Mouse (Mus musculus): ENCODE results near the gene Xlr4b. TPM values are rescaled to one million over a fixed set of nuclear protein-coding genes. Genes with fewer than 3 reads are reported as not detected.
"Not testable (repeated sequence)": the region's sequence is repeated elsewhere in the genome, so short reads cannot be mapped to it uniquely, and the experiment has no call there.

The Xlr4b gene
- 0.46 and 0.55 TPM in 2 replicates for polyA plus RNA-seq (2015; fragmentation: Nextera tagmentation; extraction: Ambion mirVana)

GRCm38 (mm10) chrX:73213819-73214564 is at the start of gene Xlr4b:
Gene Xlr4b, plus strand, starts transcription at chrX:73214333.
- not testable (repeated sequence) for H3K9me3 ChIP-seq (ENCODE audit: control insufficient read depth, low read length); ATAC-seq; H3K27ac ChIP-seq (ENCODE audit: low read length); H3K36me3 ChIP-seq (ENCODE audit: control insufficient read depth, insufficient read depth); H3K4me2 ChIP-seq (ENCODE audit: low read length); H3K9ac ChIP-seq (replicated peaks; ENCODE audit: low read depth, low read length); H3K4me1 ChIP-seq (replicated peaks; ENCODE audit: control insufficient read depth, insufficient read depth, low read length); H3K4me3 ChIP-seq (replicated peaks; ENCODE audit: low read length); H3K27me3 ChIP-seq (replicated peaks; ENCODE audit: control insufficient read depth, insufficient read depth, low read length)
- 85% methylated on average over 11 of the region's 19 CpGs for WGBS

DNA sequence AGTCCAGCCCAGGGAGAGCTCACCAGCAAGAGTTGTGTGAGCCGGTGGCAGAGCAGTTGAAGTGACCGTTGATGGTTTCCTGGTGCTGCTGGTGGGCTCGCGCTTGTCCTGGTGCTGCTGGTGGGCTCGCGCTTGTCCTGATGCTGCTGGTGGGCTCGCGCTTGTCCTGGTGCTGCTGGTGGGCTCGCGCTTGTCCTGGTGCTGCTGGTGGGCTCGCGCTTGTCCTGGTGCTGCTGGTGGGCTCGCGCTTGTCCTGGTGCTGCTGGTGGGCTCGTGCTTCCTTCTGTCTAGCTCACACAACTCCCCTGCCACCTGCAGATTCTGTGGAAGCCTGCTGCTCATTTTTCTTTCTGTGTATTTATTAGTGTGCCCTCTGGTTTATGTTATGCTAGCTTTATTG is 37.2 kb upstream of the Xlr4b start, which contains the start of gene Spin2d:
Gene Spin2d, minus strand, starts transcription at position 101 of the 400 bp plus-strand sequence.
- not testable (repeated sequence) for H3K9me3 ChIP-seq (ENCODE audit: control insufficient read depth, low read length); H3K9ac ChIP-seq (replicated peaks; ENCODE audit: low read depth, low read length); H3K4me2 ChIP-seq (ENCODE audit: low read length); H3K27ac ChIP-seq (ENCODE audit: low read length); ATAC-seq; H3K4me1 ChIP-seq (replicated peaks; ENCODE audit: control insufficient read depth, insufficient read depth, low read length); H3K27me3 ChIP-seq (replicated peaks; ENCODE audit: control insufficient read depth, insufficient read depth, low read length); H3K4me3 ChIP-seq (replicated peaks; ENCODE audit: low read length); H3K36me3 ChIP-seq (ENCODE audit: control insufficient read depth, insufficient read depth)
- 79% methylated on average over 6 of the region's 15 CpGs for WGBS

DNA sequence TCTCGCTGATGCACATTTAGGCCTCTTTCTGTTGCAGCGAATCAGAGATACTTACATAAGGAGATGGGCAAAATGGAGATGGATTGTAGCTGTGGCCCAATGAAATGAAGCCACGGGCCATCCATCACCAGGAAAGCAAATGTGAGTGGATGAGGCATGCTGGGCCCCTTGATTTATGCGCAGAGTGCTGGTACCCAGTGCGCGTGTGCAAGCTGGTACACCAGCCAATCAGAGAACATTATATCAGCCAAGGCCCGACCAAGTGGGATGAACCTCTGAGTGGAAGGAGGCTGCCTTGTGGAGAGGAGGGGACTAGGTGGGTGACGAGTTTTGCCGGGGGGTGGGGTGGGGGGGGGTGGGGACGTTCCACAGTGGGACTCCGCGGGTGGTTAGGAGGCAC is 22.2 kb upstream of the Xlr4b start, which contains the start of gene Xlr3b:
Gene Xlr3b, plus strand, starts transcription at position 274 of the 400 bp plus-strand sequence.
- not testable (repeated sequence) for H3K36me3 ChIP-seq (ENCODE audit: control insufficient read depth, insufficient read depth); H3K27me3 ChIP-seq (replicated peaks; ENCODE audit: control insufficient read depth, insufficient read depth, low read length); H3K4me2 ChIP-seq (ENCODE audit: low read length); H3K4me1 ChIP-seq (replicated peaks; ENCODE audit: control insufficient read depth, insufficient read depth, low read length); H3K4me3 ChIP-seq (replicated peaks; ENCODE audit: low read length); H3K9ac ChIP-seq (replicated peaks; ENCODE audit: low read depth, low read length); H3K9me3 ChIP-seq (ENCODE audit: control insufficient read depth, low read length); H3K27ac ChIP-seq (ENCODE audit: low read length)
- peak; percentile 54; the same call in 1 of the 2 replicates for ATAC-seq
- 77% methylated on average over 9 of the region's 12 CpGs for WGBS

- H3K36me3 ChIP-seq (ENCODE audit: control insufficient read depth, insufficient read depth), result no peaks in the 10 kb centered on the region
- no peak overlapping the region for H3K9ac ChIP-seq (replicated peaks; ENCODE audit: low read depth, low read length)
- no peaks in the 10 kb centered on the region for H3K27me3 ChIP-seq (replicated peaks; ENCODE audit: control insufficient read depth, insufficient read depth, low read length)
- no peak overlapping the region for H3K27ac ChIP-seq (ENCODE audit: low read length)
- no peaks in the 10 kb centered on the region for H3K4me1 ChIP-seq (replicated peaks; ENCODE audit: control insufficient read depth, insufficient read depth, low read length)
- no peak overlapping the region for H3K4me2 ChIP-seq (ENCODE audit: low read length)
- H3K4me3 ChIP-seq (replicated peaks; ENCODE audit: low read length), result no peak overlapping the region
- WGBS, result 54% methylated on average over 1 of the region's 1 CpGs
- H3K9me3 ChIP-seq (ENCODE audit: control insufficient read depth, low read length), result no peaks in the 10 kb centered on the region
- no peak for ATAC-seq
Measured at GRCm38 (mm10) chrX:73225365-73225764, 11.2 kb downstream of the Xlr4b start.

- no peaks in the 10 kb centered on the region for H3K9me3 ChIP-seq (ENCODE audit: control insufficient read depth, low read length)
- H3K27me3 ChIP-seq (replicated peaks; ENCODE audit: control insufficient read depth, insufficient read depth, low read length), result no peaks in the 10 kb centered on the region
- ATAC-seq, result peak; percentile 95
- H3K4me1 ChIP-seq (replicated peaks; ENCODE audit: control insufficient read depth, insufficient read depth, low read length), result peaks cover 3% of the 10 kb centered on the region; the same call in 1 of the 2 replicates
- 20% methylated on average over 35 of the region's 39 CpGs for WGBS
- H3K36me3 ChIP-seq (ENCODE audit: control insufficient read depth, insufficient read depth), result no peaks in the 10 kb centered on the region
- H3K4me2 ChIP-seq (ENCODE audit: low read length), result peak within 1 kb of the TSS; percentile 71
- H3K27ac ChIP-seq (ENCODE audit: low read length), result peak within 1 kb of the TSS; percentile 95
- H3K4me3 ChIP-seq (replicated peaks; ENCODE audit: low read length), result peak within 1 kb of the TSS; percentile 64
- H3K9ac ChIP-seq (replicated peaks; ENCODE audit: low read depth, low read length), result peak within 1 kb of the TSS; percentile 80
Measured at GRCm38 (mm10) chrX:73227914-73228605, 13.9 kb downstream of the Xlr4b start, which contains the start of gene F8a. Gene F8a, plus strand, starts transcription at chrX:73228291.

- H3K36me3 ChIP-seq (ENCODE audit: control insufficient read depth, insufficient read depth), result no peaks in the 10 kb centered on the region
- H3K27me3 ChIP-seq (replicated peaks; ENCODE audit: control insufficient read depth, insufficient read depth, low read length), result no peaks in the 10 kb centered on the region
- H3K9ac ChIP-seq (replicated peaks; ENCODE audit: low read depth, low read length), result peak overlapping the region; percentile 80
- WGBS, result 21% methylated on average over 40 of the region's 51 CpGs
- peak; percentile 56 for ATAC-seq
- H3K27ac ChIP-seq (ENCODE audit: low read length), result peak overlapping the region; percentile 95
- peak overlapping the region; percentile 71 for H3K4me2 ChIP-seq (ENCODE audit: low read length)
- peak overlapping the region; percentile 64 for H3K4me3 ChIP-seq (replicated peaks; ENCODE audit: low read length)
- H3K4me1 ChIP-seq (replicated peaks; ENCODE audit: control insufficient read depth, insufficient read depth, low read length), result peaks cover 3% of the 10 kb centered on the region; the same call in 1 of the 2 replicates
- H3K9me3 ChIP-seq (ENCODE audit: control insufficient read depth, low read length), result no peaks in the 10 kb centered on the region
Measured at GRCm38 (mm10) chrX:73228606-73229214, 14.6 kb downstream of the Xlr4b start.

GRCm38 (mm10) chrX:73229288-73229687 is 15.2 kb downstream of the Xlr4b start:
- Histone ChIP-seq H3K4me1 (replicated peaks; ENCODE audit: control insufficient read depth, insufficient read depth, low read length) (peaks cover 3% of the 10 kb centered on the region; the same call in 1 of the 2 replicates), H3K9me3 (ENCODE audit: control insufficient read depth, low read length) (no peaks in the 10 kb centered on the region), H3K4me2 (ENCODE audit: low read length) (peak overlapping the region; percentile 71), H3K4me3 (replicated peaks; ENCODE audit: low read length) (peak overlapping the region; percentile 64), H3K36me3 (ENCODE audit: control insufficient read depth, insufficient read depth) (no peaks in the 10 kb centered on the region), H3K9ac (replicated peaks; ENCODE audit: low read depth, low read length) (peak overlapping the region; percentile 80), H3K27ac (ENCODE audit: low read length) (peak overlapping the region; percentile 95), H3K27me3 (replicated peaks; ENCODE audit: control insufficient read depth, insufficient read depth, low read length) (no peaks in the 10 kb centered on the region)
- 39% methylated on average over 3 of the region's 3 CpGs for WGBS
- no peak for ATAC-seq

- H3K4me1 ChIP-seq (replicated peaks; ENCODE audit: control insufficient read depth, insufficient read depth, low read length); H3K4me3 ChIP-seq (replicated peaks; ENCODE audit: low read length); H3K9me3 ChIP-seq (ENCODE audit: control insufficient read depth, low read length); H3K36me3 ChIP-seq (ENCODE audit: control insufficient read depth, insufficient read depth); ATAC-seq; H3K9ac ChIP-seq (replicated peaks; ENCODE audit: low read depth, low read length); H3K27ac ChIP-seq (ENCODE audit: low read length); H3K27me3 ChIP-seq (replicated peaks; ENCODE audit: control insufficient read depth, insufficient read depth, low read length); H3K4me2 ChIP-seq (ENCODE audit: low read length): not testable (repeated sequence)
- WGBS, result 86% methylated on average over 12 of the region's 14 CpGs
Measured at GRCm38 (mm10) chrX:73242821-73243325, 28.7 kb downstream of the Xlr4b start, which contains the start of gene Xlr4c. Gene Xlr4c, minus strand, starts transcription at chrX:73243130.

DNA sequence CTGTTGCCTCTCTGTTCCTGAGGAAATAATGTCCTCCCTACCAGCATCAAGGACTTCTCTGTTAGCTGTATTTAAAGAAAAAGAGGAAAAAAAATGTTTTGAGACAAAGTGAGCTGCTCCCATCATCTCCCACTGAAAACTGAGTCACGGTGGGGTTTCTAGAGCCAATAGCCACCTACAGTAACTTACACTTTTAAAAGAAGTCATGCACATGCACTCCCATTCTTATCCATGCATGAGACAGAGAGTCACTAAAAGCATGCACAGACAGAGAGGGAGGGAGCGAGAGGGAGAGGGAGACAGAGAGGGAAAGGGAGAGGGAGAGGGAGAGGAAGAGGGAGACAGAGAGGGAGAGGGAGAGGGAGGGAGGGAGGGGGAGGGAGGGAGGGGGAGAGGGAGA is 48.3 kb downstream of the Xlr4b start:
- not testable (repeated sequence) for H3K27me3 ChIP-seq (replicated peaks; ENCODE audit: control insufficient read depth, insufficient read depth, low read length); H3K36me3 ChIP-seq (ENCODE audit: control insufficient read depth, insufficient read depth); H3K4me3 ChIP-seq (replicated peaks; ENCODE audit: low read length); ATAC-seq; H3K9me3 ChIP-seq (ENCODE audit: control insufficient read depth, low read length); H3K9ac ChIP-seq (replicated peaks; ENCODE audit: low read depth, low read length); H3K4me1 ChIP-seq (replicated peaks; ENCODE audit: control insufficient read depth, insufficient read depth, low read length); H3K4me2 ChIP-seq (ENCODE audit: low read length); H3K27ac ChIP-seq (ENCODE audit: low read length)
- 74% methylated on average over 1 of the region's 2 CpGs for WGBS

All from forebrain, embryonic 16.5 days (tissue).